8 mouse cellular contexts compared by ENCODE assay signal in genomic region chr4:139379719-139380118, GRCm38 (mm10). TPM values are rescaled to one million over a fixed set of nuclear protein-coding genes. Genes with fewer than 3 reads are reported as not detected.
A peak's percentile ranks its signal among the peaks of the same experiment; 100 is the strongest.
DNase-seq lines count a peak whose midpoint lies in the region; ATAC-seq and TF ChIP-seq lines count a peak whose summit lies in the region.

No protein-coding gene starts in this region.

- intact Hi-C loops in gastrocnemius, postnatal 14 days (cut with DNase I; ENCODE audit: low total_unique reads), result no loop called here

- peak overlapping the region; percentile 92 for H3K27ac ChIP-seq in kidney, embryonic 15.5 days
- H3K27ac ChIP-seq in forebrain, embryonic 14.5 days (ENCODE audit: low read depth, low read length), result no peak overlapping the region
- peak overlapping the region; percentile 87 for H3K27ac ChIP-seq in liver, postnatal 0 days (ENCODE audit: low read depth)

- 12% methylated on average over 8 of the region's 8 CpGs for WGBS in kidney, embryonic 15.5 days
- WGBS in forebrain, embryonic 14.5 days, result 15% methylated on average over 8 of the region's 8 CpGs
- WGBS in liver, postnatal 0 days (ENCODE audit: insufficient replicate concordance), result 13% methylated on average over 8 of the region's 8 CpGs

- H3K9me3 ChIP-seq in kidney, embryonic 15.5 days (replicated peaks), result no peaks in the 10 kb centered on the region
- no peaks in the 10 kb centered on the region for H3K9me3 ChIP-seq in forebrain, embryonic 14.5 days (replicated peaks; ENCODE audit: control insufficient read depth, low read length)
- H3K9me3 ChIP-seq in liver, postnatal 0 days (ENCODE audit: low read length), result no peaks in the 10 kb centered on the region

- H3K36me3 ChIP-seq in kidney, embryonic 15.5 days, result peaks cover 41% of the 10 kb centered on the region
- H3K36me3 ChIP-seq in forebrain, embryonic 14.5 days (ENCODE audit: control insufficient read depth, insufficient read depth, low read length), result peaks cover 28% of the 10 kb centered on the region
- peaks cover 21% of the 10 kb centered on the region for H3K36me3 ChIP-seq in liver, postnatal 0 days (replicated peaks; ENCODE audit: insufficient read depth, low read length)

- no peak for ATAC-seq in kidney, embryonic 15.5 days (replicated peaks; ENCODE audit: low FRiP score)
- ATAC-seq in forebrain, embryonic 14.5 days, result 0 out of 2 replicates have a peak, but pooled peaks have one; percentile 3
- no peak for ATAC-seq in liver, postnatal 0 days

- H3K27me3 ChIP-seq in kidney, embryonic 15.5 days, result no peaks in the 10 kb centered on the region
- no peaks in the 10 kb centered on the region for H3K27me3 ChIP-seq in forebrain, embryonic 14.5 days (replicated peaks; ENCODE audit: control insufficient read depth, insufficient read depth, low read length)
- H3K27me3 ChIP-seq in liver, postnatal 0 days (ENCODE audit: insufficient read depth, low read length), result no peaks in the 10 kb centered on the region

- no peak for DNase-seq in kidney, adult 11 months
- peak; percentile 42 for DNase-seq in MN1 (ENCODE audit: low spot score)
- DNase-seq in forebrain, embryonic 14.5 days (ENCODE audit: low spot score), result no peak
- DNase-seq in liver, postnatal 0 days, result no peak
- no peak for DNase-seq in gastrocnemius, postnatal 14 days
- DNase-seq in layer of hippocampus, adult 8-10 months (ENCODE audit: low spot score in 2 of 2), result no peak
- no peak for DNase-seq in thymus, adult 18-20 months

- H3K4me2 ChIP-seq in kidney, embryonic 15.5 days, result peak overlapping the region; percentile 86
- H3K4me2 ChIP-seq in forebrain, embryonic 14.5 days (ENCODE audit: low read length), result peak overlapping the region; percentile 96
- H3K4me2 ChIP-seq in liver, postnatal 0 days (ENCODE audit: low read depth, low read length), result peak overlapping the region; percentile 93

- no peak for TF ChIP-seq EP300 in liver, postnatal 0 days (IDR thresholded peaks at IDR 0.05; ENCODE audit: low read depth)

- peak overlapping the region; percentile 77 for H3K9ac ChIP-seq in kidney, embryonic 15.5 days
- peak overlapping the region; percentile 76 for H3K9ac ChIP-seq in forebrain, embryonic 14.5 days (ENCODE audit: low read length)
- peak overlapping the region; percentile 88 for H3K9ac ChIP-seq in liver, postnatal 0 days (replicated peaks)

- H3K4me3 ChIP-seq in kidney, embryonic 15.5 days (replicated peaks), result peak overlapping the region; percentile 97
- peak overlapping the region; percentile 88 for H3K4me3 ChIP-seq in forebrain, embryonic 14.5 days (ENCODE audit: low read depth, low read length)
- peak overlapping the region; percentile 100 for H3K4me3 ChIP-seq in liver, postnatal 0 days (ENCODE audit: low read depth, low read length)

- peaks cover 20% of the 10 kb centered on the region for H3K4me1 ChIP-seq in kidney, embryonic 15.5 days
- peaks cover 11% of the 10 kb centered on the region for H3K4me1 ChIP-seq in forebrain, embryonic 14.5 days (ENCODE audit: control insufficient read depth, insufficient read depth, low read length)
- H3K4me1 ChIP-seq in liver, postnatal 0 days (ENCODE audit: insufficient read depth), result peaks cover 22% of the 10 kb centered on the region

- no peak for TF ChIP-seq CTCF in liver, postnatal 0 days (IDR thresholded peaks at IDR 0.05; ENCODE audit: low read depth)

RNA-seq across cellular contexts. Expression of gene Ubr4, which starts 27.3 kb away (rescaled TPM):
- 66.4 and 72.2 TPM in 2 replicates for polyA plus RNA-seq in kidney, embryonic 15.5 days (2015; fragmentation: Nextera tagmentation; extraction: Ambion mirVana)
- polyA plus RNA-seq in forebrain, embryonic 14.5 days (2014; fragmentation: Nextera tagmentation; extraction: Ambion mirVana), result 51.3 and 71.4 TPM in 2 replicates
- polyA plus RNA-seq in liver, postnatal 0 days (2015; fragmentation: Nextera tagmentation; extraction: Ambion mirVana), result 24.6 and 24.7 TPM in 2 replicates
- 10 to 100 TPM; 71.7 to 73.6 TPM for total RNA-seq in gastrocnemius, postnatal 14 days (2021)
- 100 to 1,000 TPM; 155 to 193 (median 170) TPM for total RNA-seq in layer of hippocampus, adult 8-10 months (2022)

RNA-seq across cellular contexts. Expression of gene Emc1, which starts 27.3 kb away (rescaled TPM):
- polyA plus RNA-seq in kidney, embryonic 15.5 days (2015; fragmentation: Nextera tagmentation; extraction: Ambion mirVana), result 32.2 and 32.3 TPM in 2 replicates
- polyA plus RNA-seq in forebrain, embryonic 14.5 days (2014; fragmentation: Nextera tagmentation; extraction: Ambion mirVana), result 17.9 and 23.3 TPM in 2 replicates
- 6.8 and 8.2 TPM in 2 replicates for polyA plus RNA-seq in liver, postnatal 0 days (2015; fragmentation: Nextera tagmentation; extraction: Ambion mirVana)
- total RNA-seq in gastrocnemius, postnatal 14 days (2021), result 10 to 100 TPM; 24.9 to 26.7 TPM
- total RNA-seq in layer of hippocampus, adult 8-10 months (2022), result 10 to 100 TPM; 87.6 to 97.3 (median 92.2) TPM

RNA-seq across cellular contexts. Expression of gene Mrto4, which starts 27.3 kb away (rescaled TPM):
- 123 and 130 TPM in 2 replicates for polyA plus RNA-seq in kidney, embryonic 15.5 days (2015; fragmentation: Nextera tagmentation; extraction: Ambion mirVana)
- 101 and 110 TPM in 2 replicates for polyA plus RNA-seq in forebrain, embryonic 14.5 days (2014; fragmentation: Nextera tagmentation; extraction: Ambion mirVana)
- polyA plus RNA-seq in liver, postnatal 0 days (2015; fragmentation: Nextera tagmentation; extraction: Ambion mirVana), result 46.2 and 46.7 TPM in 2 replicates
- total RNA-seq in gastrocnemius, postnatal 14 days (2021), result 10 to 100 TPM; 32.3 to 43.5 TPM
- 10 to 100 TPM; 48.6 to 50.9 (median 49.8) TPM for total RNA-seq in layer of hippocampus, adult 8-10 months (2022)
